Mouse (Mus musculus) embryonic facial prominence, embryonic 12.5 days (tissue): ENCODE data around the gene Gcm2. TPM values are rescaled to one million over a fixed set of nuclear protein-coding genes. Genes with fewer than 3 reads are reported as not detected.

Experiments used
- ATAC-seq: fragments of 200-750 bp; cut with Nextera tagmentation; 2 replicates; pipeline ENCODE4 v1.8.0; 2017; ENCODE audit not compliant: insufficient number of reproducible peaks, insufficient read depth, low FRiP score, low TSS enrichment
- H3K27ac ChIP-seq: fragments of 300-500 bp; sonication (generic); 2 replicates; pipeline ENCODE4 v1.5.1; 2016; ENCODE audit warnings: mild to moderate bottlenecking
- H3K27me3 ChIP-seq: fragments of 300-500 bp; sonication (generic); 2 replicates; pipeline ENCODE4 v1.6.1; 2016; ENCODE audit warnings: mild to moderate bottlenecking, moderate library complexity
- H3K36me3 ChIP-seq: fragments of 300-500 bp; sonication (generic); 2 replicates; pipeline ENCODE4 v1.6.1; 2016; ENCODE audit warnings: mild to moderate bottlenecking
- H3K4me1 ChIP-seq: fragments of 300-500 bp; sonication (generic); 2 replicates; pipeline ENCODE4 v1.6.1; 2016
- H3K4me2 ChIP-seq: fragments of 300-500 bp; sonication (generic); replicated peaks from 2 replicates; pipeline ENCODE4 v1.6.1; 2016; ENCODE audit warnings: mild to moderate bottlenecking, moderate library complexity
- H3K4me3 ChIP-seq: fragments of 300-500 bp; sonication (generic); 2 replicates; pipeline ENCODE4 v1.5.1; 2016; ENCODE audit warnings: mild to moderate bottlenecking
- H3K9ac ChIP-seq: fragments of 300-500 bp; sonication (generic); 2 replicates; pipeline ENCODE4 v1.6.1; 2016; ENCODE audit warnings: mild to moderate bottlenecking, moderate library complexity
- H3K9me3 ChIP-seq: fragments of 300-500 bp; sonication (generic); 2 replicates; pipeline ENCODE4 v1.6.1; 2016; ENCODE audit warnings: mild to moderate bottlenecking, moderate library complexity
- WGBS: fragments of 180-500 bp; shearing (Covaris S2); methylation state at CpG from one replicate; pipeline ENCODE4 v1.1.7; 2016; 5-methylcytosine and 5-hydroxymethylcytosine counted together
- polyA plus RNA-seq: library from polyadenylated mRNA; unstranded; fragments of >200 nt; fragmentation: Nextera tagmentation; extraction: Ambion mirVana; gene quantifications from 2 replicates; pipeline ENCODE4 v1.2.1, GENCODE M21; 2016

Gene Gcm2
- polyA plus RNA-seq, 1 experiment from 2014 or later, result 0.08 TPM

GRCm38 (mm10) chr13:41078690-41079420 lies 32.0 kb downstream of the Gcm2 start:
- 0 out of 2 replicates have a peak, but pooled peaks cover 6% of the 10 kb centered on the region for H3K4me1 ChIP-seq
- no peak overlapping the region for H3K27ac ChIP-seq
- no peaks in the 10 kb centered on the region for H3K9me3 ChIP-seq
- H3K9ac ChIP-seq, result peak overlapping the region; percentile 54
- ATAC-seq, result peak; percentile 74
- peak overlapping the region; percentile 51 for H3K4me3 ChIP-seq
- no peaks in the 10 kb centered on the region for H3K36me3 ChIP-seq
- WGBS, result 7% methylated on average over 24 of the region's 24 CpGs
- peaks cover 24% of the 10 kb centered on the region for H3K27me3 ChIP-seq
- peak overlapping the region; percentile 93 for H3K4me2 ChIP-seq

- H3K4me2 ChIP-seq, result no peak overlapping the region
- 64% methylated on average over 9 of the region's 9 CpGs for WGBS
- peaks cover 24% of the 10 kb centered on the region for H3K27me3 ChIP-seq
- H3K9ac ChIP-seq, result no peak overlapping the region
- no peak overlapping the region for H3K4me3 ChIP-seq
- no peak overlapping the region for H3K27ac ChIP-seq
- H3K4me1 ChIP-seq, result 0 out of 2 replicates have a peak, but pooled peaks cover 6% of the 10 kb centered on the region
- no peaks in the 10 kb centered on the region for H3K9me3 ChIP-seq
- ATAC-seq, result no peak
- H3K36me3 ChIP-seq, result no peaks in the 10 kb centered on the region
Observed at GRCm38 (mm10) chr13:41077921-41078320, 32.9 kb downstream of the Gcm2 start.

DNA sequence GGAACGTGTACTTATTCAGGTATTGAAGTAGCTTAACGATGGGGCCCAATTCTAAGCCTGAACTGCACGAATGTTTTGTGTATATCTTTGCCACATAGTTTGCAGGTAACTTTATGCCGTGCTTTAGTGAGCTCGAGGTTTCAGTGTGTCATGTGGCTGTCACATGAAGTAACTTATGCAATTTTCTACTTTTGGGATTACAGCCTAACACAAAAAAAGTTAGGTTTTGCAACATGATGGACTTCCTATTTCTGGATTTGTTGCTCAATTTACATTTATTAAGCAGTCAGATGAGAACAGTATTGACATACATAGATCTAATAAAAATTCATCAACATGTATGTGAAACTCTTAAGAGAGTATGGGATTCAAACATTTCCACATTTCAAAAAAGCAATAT lies 37.0 kb downstream of the Gcm2 start:
- no peaks in the 10 kb centered on the region for H3K4me1 ChIP-seq
- no peak overlapping the region for H3K9ac ChIP-seq
- no peaks in the 10 kb centered on the region for H3K36me3 ChIP-seq
- no peaks in the 10 kb centered on the region for H3K9me3 ChIP-seq
- H3K4me2 ChIP-seq, result no peak overlapping the region
- ATAC-seq, result no peak
- peaks cover 17% of the 10 kb centered on the region for H3K27me3 ChIP-seq
- no peak overlapping the region for H3K4me3 ChIP-seq
- H3K27ac ChIP-seq, result no peak overlapping the region
- WGBS, result 81% methylated on average over 5 of the region's 5 CpGs

- WGBS, result 90% methylated on average over 11 of the region's 11 CpGs
- Histone ChIP-seq H3K4me1 (no peaks in the 10 kb centered on the region), H3K27me3 (no peaks in the 10 kb centered on the region), H3K4me2 (no peak overlapping the region), H3K36me3 (no peaks in the 10 kb centered on the region), H3K4me3 (no peak overlapping the region), H3K27ac (no peak overlapping the region), H3K9me3 (no peaks in the 10 kb centered on the region), H3K9ac (no peak overlapping the region)
- no peak for ATAC-seq
Observed at GRCm38 (mm10) chr13:41071617-41072016, 39.2 kb downstream of the Gcm2 start.

GRCm38 (mm10) chr13:41067618-41068017 lies 43.2 kb downstream of the Gcm2 start:
- Histone ChIP-seq H3K9me3 (no peaks in the 10 kb centered on the region), H3K27ac (no peak overlapping the region), H3K27me3 (no peaks in the 10 kb centered on the region), H3K4me1 (no peaks in the 10 kb centered on the region), H3K4me2 (no peak overlapping the region), H3K9ac (no peak overlapping the region), H3K36me3 (no peaks in the 10 kb centered on the region), H3K4me3 (no peak overlapping the region)
- ATAC-seq, result no peak
- WGBS, result 93% methylated on average over 4 of the region's 4 CpGs

GRCm38 (mm10) chr13:41051965-41052364 lies 58.9 kb downstream of the Gcm2 start:
- H3K4me2 ChIP-seq, result no peak overlapping the region
- no peak overlapping the region for H3K4me3 ChIP-seq
- 70% methylated on average over 5 of the region's 5 CpGs for WGBS
- no peaks in the 10 kb centered on the region for H3K36me3 ChIP-seq
- H3K27ac ChIP-seq, result no peak overlapping the region
- H3K9me3 ChIP-seq, result no peaks in the 10 kb centered on the region
- H3K9ac ChIP-seq, result no peak overlapping the region
- no peaks in the 10 kb centered on the region for H3K4me1 ChIP-seq
- no peak for ATAC-seq
- no peaks in the 10 kb centered on the region for H3K27me3 ChIP-seq

Other genes starting within 250 kb of the Gcm2 start
- gene Pak1ip1, start 110.0 kb downstream of the Gcm2 start, polyA plus RNA-seq, result 55.7 and 58.2 TPM in 2 replicates
- 183 and 197 TPM in 2 replicates for gene Tmem14c, start 94.7 kb downstream of the Gcm2 start, polyA plus RNA-seq
- gene Mak, start 31.3 kb downstream of the Gcm2 start, polyA plus RNA-seq, result 0.72 and 0.78 TPM in 2 replicates
- 0.29 TPM in 1 of 2 replicates, not detected in the other for gene Sycp2l, start 3.3 kb upstream of the Gcm2 start, polyA plus RNA-seq
- 14.4 and 15.5 TPM in 2 replicates for gene Elovl2, start 109.4 kb upstream of the Gcm2 start, polyA plus RNA-seq
- 19.3 and 21.4 TPM in 2 replicates for gene Smim13, start 138.8 kb upstream of the Gcm2 start, polyA plus RNA-seq
- gene Gm17364, start 162.9 kb upstream of the Gcm2 start, polyA plus RNA-seq, result not detected in 2 replicates